Mouse (Mus musculus) embryonic fibroblast, embryonic 13.5 days (primary cell): ENCODE measurements around the gene Rspry1. TPM values are rescaled to one million over a fixed set of nuclear protein-coding genes. Genes with fewer than 3 reads are reported as not detected.

Source experiments
- H3K27ac ChIP-seq: 2 replicates; pipeline ENCODE4 v1.5.1; 2012; ENCODE audit warnings: low read length, control low read depth, inconsistent platforms; ENCODE audit not compliant: insufficient read depth
- H3K4me1 ChIP-seq: 2 replicates; pipeline ENCODE4 v1.6.1; 2011; ENCODE audit warnings: low read length; ENCODE audit not compliant: control insufficient read depth, insufficient read depth
- H3K4me3 ChIP-seq: 2 replicates; pipeline ENCODE4 v1.5.1; 2011; ENCODE audit warnings: mild to moderate bottlenecking, control low read depth, low read length; ENCODE audit not compliant: insufficient read depth
- CTCF ChIP-seq: IDR thresholded peaks from 2 replicates; pipeline ENCODE4 v1.5.1; 2011; ENCODE audit warnings: mild to moderate bottlenecking, control low read depth, low read length, moderate library complexity, borderline replicate concordance; ENCODE audit not compliant: insufficient read depth
- POLR2A ChIP-seq: IDR thresholded peaks from 2 replicates; pipeline ENCODE4 v1.6.1; 2011; ENCODE audit warnings: low read depth, mild to moderate bottlenecking, control low read depth, low read length, moderate library complexity
- polyA plus RNA-seq: library from polyadenylated mRNA; stranded (reverse); fragments of >200 nt; gene quantifications from 2 replicates; pipeline ENCODE4 v1.2.4, GENCODE M21; 2011; ENCODE audit warnings: low read depth; ENCODE audit not compliant: missing spikeins, insufficient read length

Gene Rspry1
- polyA plus RNA-seq, 1 experiment = 43.2 TPM

DNA sequence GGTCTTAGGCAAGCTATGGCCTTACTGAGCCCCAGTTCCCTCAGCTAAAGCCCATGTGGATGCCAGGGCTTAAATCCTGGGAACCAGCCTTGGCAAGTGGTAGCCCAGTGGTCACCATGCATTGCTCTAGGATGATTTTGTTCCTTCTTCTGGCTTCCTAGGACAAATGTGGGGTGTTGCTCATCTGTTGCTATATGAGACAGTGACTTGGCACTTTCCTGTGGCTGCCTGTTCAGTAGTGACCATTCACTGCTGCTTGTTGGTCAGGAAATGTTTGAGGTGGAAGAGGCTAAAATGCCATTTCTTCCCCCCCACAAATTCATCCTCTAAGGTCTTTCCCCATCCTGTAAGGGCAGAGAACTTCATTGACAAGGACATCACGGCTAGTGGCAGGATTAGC, 32.3 kb upstream of the Rspry1 start:
- TF ChIP-seq CTCF (no peak), POLR2A (no peak)
- H3K27ac ChIP-seq = no peak overlapping the region
- H3K4me3 ChIP-seq = no peak overlapping the region
- peaks cover 5% of the 10 kb centered on the region; the same call in 1 of the 2 replicates for H3K4me1 ChIP-seq

DNA sequence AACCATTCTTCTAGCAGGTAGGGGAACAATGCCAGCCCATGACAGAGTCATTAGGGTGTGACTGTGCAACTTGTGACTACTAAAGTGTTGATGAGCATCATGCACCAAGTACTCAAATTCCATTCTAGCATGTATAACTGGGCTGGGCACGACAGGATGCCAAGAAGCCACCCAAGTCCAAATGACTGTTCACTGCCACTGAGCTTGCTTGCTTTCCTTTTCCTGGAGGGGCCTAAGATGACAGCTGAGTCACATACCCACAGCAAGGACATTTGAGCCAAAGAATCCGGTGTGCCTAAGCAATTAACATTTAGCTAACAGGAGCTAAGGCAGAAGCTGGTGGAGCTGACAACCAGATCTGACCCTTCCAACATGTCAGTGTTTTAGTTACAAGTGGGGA, 29.8 kb upstream of the Rspry1 start:
- H3K27ac ChIP-seq = no peak overlapping the region
- TF ChIP-seq CTCF (no peak), POLR2A (no peak)
- peaks cover 5% of the 10 kb centered on the region; the same call in 1 of the 2 replicates for H3K4me1 ChIP-seq
- no peak overlapping the region for H3K4me3 ChIP-seq

DNA sequence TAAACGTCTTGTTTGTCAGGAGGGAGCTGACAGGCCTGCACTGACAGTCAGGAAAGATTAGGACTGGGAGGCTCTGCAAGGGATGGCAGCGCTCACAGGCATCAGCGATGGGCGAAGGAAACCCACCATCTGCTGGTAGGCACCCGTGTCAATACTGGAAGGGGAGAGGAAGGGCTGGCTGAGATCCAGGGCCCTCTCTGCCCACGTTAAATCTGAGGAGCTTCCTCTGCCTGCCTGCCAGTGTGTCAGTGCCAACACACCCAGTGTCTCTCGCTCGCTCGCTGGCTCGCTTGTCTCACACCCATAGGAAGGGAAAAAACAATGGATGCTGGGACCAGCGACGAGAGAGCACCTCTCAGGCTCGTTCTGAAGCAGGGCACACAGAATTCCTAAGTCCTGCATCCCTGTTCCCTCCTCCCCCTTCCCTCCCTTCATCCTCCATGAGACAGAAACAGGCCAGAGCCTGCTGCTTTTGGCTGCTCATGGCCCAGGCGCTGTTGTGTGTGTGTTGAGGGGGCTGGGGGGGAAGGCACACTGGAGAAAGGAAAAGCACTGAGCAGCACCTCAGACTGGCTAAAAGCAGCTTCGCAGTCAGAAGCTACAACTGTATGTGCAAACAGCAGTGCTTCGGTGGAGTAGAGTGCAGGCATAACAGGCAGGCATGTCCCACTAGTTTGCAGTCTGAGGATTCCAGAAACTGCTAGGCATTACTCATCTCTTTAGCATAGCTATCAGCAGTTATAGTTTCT, 27.4 kb upstream of the Rspry1 start:
- Histone ChIP-seq H3K4me3 (no peak overlapping the region), H3K27ac (peak overlapping the region; percentile 24; the same call in 1 of the 2 replicates), H3K4me1 (peaks cover 5% of the 10 kb centered on the region; the same call in 1 of the 2 replicates)
- TF ChIP-seq POLR2A (no peak), CTCF (no peak)

DNA sequence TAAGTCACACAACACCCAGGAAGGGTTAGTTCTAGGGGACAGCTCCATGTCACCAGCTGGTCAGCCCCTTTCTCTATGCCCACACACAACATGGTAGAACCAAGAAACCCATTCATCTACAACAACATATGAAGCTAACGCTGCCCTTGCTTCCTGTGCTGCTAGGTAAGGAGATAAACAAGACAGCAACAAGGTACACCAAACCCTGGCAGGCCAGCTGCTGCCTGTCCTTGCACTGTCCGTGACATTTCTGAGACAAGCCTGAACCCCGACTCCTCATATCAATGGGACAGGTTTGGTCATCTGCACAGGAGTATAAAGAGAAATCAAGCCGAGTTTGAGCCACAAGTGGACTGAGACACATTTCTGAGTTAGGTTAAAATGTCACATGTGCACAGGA, 26.6 kb upstream of the Rspry1 start:
- Histone ChIP-seq H3K4me3 (no peak overlapping the region), H3K27ac (peak overlapping the region; percentile 39; the same call in 1 of the 2 replicates), H3K4me1 (peaks cover 5% of the 10 kb centered on the region; the same call in 1 of the 2 replicates)
- no peak for TF ChIP-seq CTCF
- TF ChIP-seq POLR2A = no peak

DNA sequence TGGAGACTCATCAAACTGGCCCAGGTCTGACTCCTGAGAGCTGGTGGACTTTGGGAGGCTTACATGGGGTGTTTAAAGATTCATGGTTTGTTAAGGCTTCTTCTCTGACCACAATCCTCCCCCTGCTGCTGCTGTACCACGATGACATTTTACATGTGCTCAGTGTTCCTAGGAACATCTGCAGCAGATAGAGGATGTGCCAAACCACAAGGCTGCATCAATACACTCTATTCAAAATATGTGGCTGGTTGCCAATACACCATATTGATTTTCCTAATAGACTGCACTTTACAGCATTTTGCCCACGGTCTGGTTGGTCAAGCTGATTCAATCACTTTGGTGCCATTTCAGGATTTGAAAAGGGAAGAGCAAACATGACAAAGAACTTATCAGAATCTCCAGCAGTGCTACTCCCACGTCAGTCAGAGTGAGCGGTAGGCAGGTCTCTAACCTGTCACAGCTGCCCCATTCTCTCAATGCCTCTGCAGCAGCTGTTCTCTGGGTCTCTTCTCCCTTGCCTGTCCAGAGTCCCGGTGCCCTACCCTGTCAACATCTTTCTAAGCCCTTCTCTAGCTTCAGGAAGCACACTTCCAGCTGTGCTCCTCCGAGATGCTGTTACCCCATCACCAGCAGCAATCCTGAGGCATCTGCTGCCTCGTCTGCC, 19.8 kb upstream of the Rspry1 start:
- no peak for TF ChIP-seq POLR2A
- Histone ChIP-seq H3K4me1 (no peaks in the 10 kb centered on the region), H3K4me3 (no peak overlapping the region), H3K27ac (no peak overlapping the region)

DNA sequence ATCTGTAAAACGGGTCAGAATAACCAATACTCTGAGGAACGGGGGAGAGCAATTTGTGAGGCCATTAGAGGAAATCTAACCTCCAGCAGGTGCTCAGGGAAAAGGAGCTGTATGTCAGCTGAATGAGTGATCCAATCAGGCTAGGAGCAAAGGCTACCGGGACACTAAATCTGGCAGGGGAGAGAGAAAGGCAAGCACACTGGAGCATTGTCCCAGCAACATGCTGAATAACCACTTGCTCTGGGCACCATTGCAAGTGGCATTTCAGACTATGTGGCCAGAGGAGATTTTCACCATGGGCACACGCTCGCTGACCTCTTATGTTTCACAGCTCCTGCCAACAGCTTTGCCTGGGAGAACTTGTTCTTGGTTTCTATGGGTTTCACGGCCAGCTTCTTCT, 19.2 kb upstream of the Rspry1 start:
- no peak overlapping the region for H3K4me3 ChIP-seq
- no peak for TF ChIP-seq POLR2A
- TF ChIP-seq CTCF = no peak
- H3K4me1 ChIP-seq = no peaks in the 10 kb centered on the region
- no peak overlapping the region for H3K27ac ChIP-seq

DNA sequence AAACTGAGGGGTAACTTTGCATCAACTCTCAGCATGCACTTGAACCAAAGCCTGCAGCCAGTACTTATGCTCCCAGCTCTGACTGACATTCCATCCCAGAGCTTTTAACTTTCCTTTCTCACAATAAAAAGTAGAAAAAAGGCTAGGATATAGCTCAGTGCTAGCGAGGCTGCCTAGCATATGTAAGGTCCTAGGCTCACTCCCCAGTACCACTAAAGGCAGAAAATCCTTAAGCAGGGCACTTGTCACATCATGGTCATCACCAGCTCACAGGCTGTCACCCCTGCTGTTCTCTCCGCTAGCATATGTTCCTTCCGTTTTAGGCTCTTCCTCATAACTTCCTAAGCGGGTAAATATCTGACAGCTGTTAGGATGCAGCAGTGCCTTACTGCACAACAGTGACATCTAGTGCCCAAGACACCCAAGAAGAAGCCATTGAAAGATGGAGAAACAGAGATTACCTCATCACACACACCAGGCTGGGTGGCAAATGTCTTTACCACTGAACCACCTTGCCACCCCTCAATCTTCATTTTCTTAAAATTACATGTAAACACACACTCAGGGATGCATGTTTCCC, 17.4 kb upstream of the Rspry1 start:
- Histone ChIP-seq H3K27ac (no peak overlapping the region), H3K4me1 (no peaks in the 10 kb centered on the region), H3K4me3 (no peak overlapping the region)
- TF ChIP-seq POLR2A = no peak

DNA sequence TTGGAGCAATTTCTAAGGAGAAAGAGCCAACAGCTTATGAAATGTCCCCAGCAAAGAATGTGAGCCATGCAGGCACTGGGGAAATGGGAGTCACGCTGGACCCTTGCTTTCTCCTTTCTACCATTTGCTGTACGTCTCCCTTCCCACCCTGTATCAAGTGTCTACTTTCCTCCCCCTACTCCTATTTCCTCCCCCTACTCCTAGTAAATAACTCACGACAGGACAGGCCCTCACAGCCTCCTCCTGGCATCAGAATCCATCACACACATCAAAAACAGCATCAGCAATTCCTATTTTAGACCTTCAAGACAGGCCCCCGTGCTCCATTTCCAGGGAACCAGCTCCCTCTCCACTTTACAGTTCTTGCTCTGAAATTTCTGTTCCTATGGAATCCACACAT, 10.0 kb upstream of the Rspry1 start:
- H3K4me3 ChIP-seq = no peak overlapping the region
- H3K27ac ChIP-seq = no peak overlapping the region
- no peak for TF ChIP-seq POLR2A
- no peak for TF ChIP-seq CTCF
- H3K4me1 ChIP-seq = no peaks in the 10 kb centered on the region

DNA sequence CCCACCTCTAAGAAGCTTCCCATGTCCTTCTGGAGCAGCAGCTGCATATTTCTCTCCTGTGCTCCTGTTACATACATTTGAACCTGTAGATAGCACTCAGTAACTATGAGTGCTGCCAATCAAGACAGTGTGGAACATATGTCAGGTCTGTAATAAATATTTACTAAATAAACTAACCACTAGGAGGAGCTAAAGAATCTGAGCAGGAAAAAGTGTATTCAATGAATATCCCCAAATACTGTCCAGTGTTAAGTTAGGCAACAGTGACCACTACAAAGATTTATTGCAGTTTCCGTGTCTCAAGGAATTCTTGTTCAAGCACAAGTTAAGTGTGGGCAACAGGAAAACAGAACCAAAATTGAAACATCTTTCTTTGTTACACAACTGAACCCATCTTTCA, 7.5 kb upstream of the Rspry1 start:
- no peaks in the 10 kb centered on the region for H3K4me1 ChIP-seq
- H3K27ac ChIP-seq = no peak overlapping the region
- no peak overlapping the region for H3K4me3 ChIP-seq
- TF ChIP-seq POLR2A (no peak), CTCF (no peak)

DNA sequence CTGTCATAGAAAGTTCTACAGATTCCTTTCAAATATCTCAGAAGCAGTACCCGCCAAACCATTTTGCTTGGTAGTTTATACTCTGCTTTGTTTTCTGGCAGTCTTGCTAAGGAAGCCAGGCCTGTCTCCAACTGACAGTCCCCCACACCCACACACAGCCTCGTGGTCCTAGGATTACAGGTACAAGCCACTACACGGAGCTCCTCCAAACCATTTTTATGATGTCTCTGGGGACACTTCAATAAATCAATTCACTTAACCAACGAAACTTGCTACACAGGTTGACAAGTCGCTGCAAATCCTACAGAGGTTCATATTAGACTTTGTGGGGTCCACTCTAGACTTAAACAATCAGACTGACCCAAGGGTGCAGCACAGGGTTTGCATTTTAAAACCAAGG, 1.3 kb upstream of the Rspry1 start:
- no peak overlapping the region for H3K27ac ChIP-seq
- no peaks in the 10 kb centered on the region for H3K4me1 ChIP-seq
- no peak for TF ChIP-seq CTCF
- TF ChIP-seq POLR2A = no peak
- peak overlapping the region; percentile 90 for H3K4me3 ChIP-seq
